Mouse (Mus musculus) megakaryocyte, embryonic 14.5 days (primary cell): Measurements from ENCODE around the gene Pnpla7.

Experiments
- FLI1 ChIP-seq: IDR thresholded peaks from 2 replicates; pipeline ENCODE4 v1.6.1; 2012; ENCODE audit warnings: low read length, inconsistent platforms, mixed read lengths
- GATA1 ChIP-seq: IDR thresholded peaks from 3 replicates; pipeline ENCODE4 v1.6.1; 2012; ENCODE audit warnings: mixed read lengths, low read length, inconsistent platforms, borderline replicate concordance

DNA sequence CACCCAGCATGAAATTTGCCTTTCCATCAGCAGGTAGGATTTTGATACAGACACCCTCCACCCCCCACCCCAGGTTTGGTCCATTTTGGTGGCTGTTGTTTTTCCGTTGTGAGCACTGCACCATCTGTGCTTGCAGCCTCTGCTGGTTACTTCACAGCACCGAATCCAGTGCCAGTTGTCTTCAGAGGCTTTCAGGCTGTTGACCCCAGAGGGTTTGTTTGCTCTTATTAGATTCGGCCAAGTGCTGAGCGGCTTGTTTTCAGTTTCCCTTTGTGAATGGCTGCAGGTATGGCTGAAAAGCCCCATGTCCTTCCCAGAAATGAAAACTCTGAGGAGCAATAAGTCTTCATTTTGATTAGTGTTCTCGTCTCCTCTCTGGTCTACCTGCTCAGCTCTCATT is 64.3 kb downstream of the Pnpla7 start:
- TF ChIP-seq GATA1 (no peak), FLI1 (no peak)
